Mouse (Mus musculus) megakaryocyte-erythroid progenitor cell, adult 5 weeks (primary cell): ENCODE measurements around the gene Dcpp2. TPM values are rescaled to one million over a fixed set of nuclear protein-coding genes. Genes with fewer than 3 reads are reported as not detected.

Experiments used
- polyA plus RNA-seq: library from polyadenylated mRNA; stranded (reverse); fragments of >175 nt; gene quantifications from 2 replicates; pipeline ENCODE4 v1.2.3, GENCODE M21; 2012

Gene Dcpp2
- polyA plus RNA-seq: not detected in 2 replicates

GRCm38 (mm10) chr17:23880576-23880975 is at the start of gene Dcpp2, which contains the start of gene Dcpp1:
Dcpp2 (plus strand) TSS chr17:23880880.
Dcpp1 (plus strand) TSS chr17:23880876.

GRCm38 (mm10) chr17:23836006-23836575 is 44.6 kb upstream of the Dcpp2 start, which contains the start of gene Prss33:
Prss33 (minus strand) TSS chr17:23836056.

DNA sequence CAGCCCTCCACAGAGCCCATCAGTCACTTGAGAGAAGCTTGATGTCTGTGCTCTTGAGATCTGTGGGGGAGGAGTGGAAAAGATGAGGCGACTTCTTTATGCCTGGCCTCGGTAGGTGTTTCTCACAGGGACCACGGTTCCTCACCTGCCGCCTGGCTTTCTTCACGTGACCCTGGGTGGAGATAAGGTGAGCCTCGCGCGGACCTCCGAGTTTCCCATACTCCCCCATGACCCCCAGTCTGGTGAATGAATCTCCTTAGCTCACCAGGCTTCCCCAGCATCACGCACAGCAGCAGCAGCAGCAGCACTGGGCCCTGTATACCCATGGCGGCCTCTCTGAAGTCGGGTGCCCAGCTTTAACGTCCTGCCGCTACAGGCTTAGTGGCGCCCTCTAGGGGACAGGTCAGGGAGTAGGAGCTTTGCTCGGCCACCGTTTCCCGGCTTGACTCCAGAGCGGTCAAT is 36.8 kb upstream of the Dcpp2 start, which contains the start of the genes Prss32 and Prss41:
Gene Prss32 (plus strand): TSS at position 44 of the 462 bp plus-strand sequence.
Gene Prss41 (minus strand): TSS at position 361 of the 462 bp plus-strand sequence.

DNA sequence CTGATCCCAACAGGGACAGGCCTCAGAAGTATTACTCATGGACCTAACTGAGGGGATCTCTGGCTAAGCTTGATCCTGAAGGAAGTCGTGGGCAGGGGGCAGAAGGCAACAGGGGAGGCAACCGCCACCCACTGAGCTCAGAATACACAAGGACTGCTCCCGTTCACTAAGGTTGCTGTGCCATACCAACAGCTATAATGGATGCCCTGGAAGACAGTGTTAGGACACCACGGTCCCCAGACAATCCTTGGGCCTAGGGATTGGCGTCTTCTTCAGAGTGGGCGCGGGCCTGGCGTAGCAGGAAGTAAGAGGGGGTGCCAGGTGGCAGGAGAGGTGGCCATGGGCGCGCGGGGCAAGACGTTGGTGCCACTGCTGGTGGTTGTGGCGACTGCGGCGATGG is 12.9 kb upstream of the Dcpp2 start, which contains the start of gene Prss21:
Gene Prss21 (plus strand): TSS at position 301 of the 400 bp plus-strand sequence.

DNA sequence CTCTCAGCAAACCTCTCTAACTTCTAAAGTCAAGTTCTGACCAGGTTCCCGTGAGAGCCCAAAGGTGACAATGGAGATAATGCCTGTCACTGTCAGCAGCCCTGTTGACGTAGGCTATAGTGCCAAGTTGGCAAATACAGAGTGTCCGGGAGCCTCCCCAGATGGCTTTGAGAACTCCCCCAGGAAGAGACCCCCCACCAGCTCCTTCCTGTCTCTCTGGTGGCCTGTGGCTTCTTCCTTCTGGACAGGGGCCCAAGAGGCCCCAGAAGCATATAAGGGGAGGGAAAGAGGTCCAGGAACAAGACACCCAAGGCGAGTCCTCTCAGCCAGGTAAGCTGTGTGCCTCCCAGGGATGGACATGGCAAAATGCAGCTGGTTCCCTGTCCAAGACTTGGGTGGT is 36.5 kb downstream of the Dcpp2 start, which contains the start of gene Dcpp3:
Gene Dcpp3 (plus strand): TSS at position 301 of the 400 bp plus-strand sequence.

GRCm38 (mm10) chr17:23941372-23941771 is 60.7 kb downstream of the Dcpp2 start, which contains the start of gene Sbp:
Sbp (plus strand) TSS chr17:23941672.

Other genes starting within 250 kb of the Dcpp2 start
- 3.6 and 6.2 TPM in 2 replicates for gene Mmp25, start 235.6 kb upstream of the Dcpp2 start, polyA plus RNA-seq
- gene Bicdl2, start 220.4 kb upstream of the Dcpp2 start, polyA plus RNA-seq: 0.12 TPM in 1 of 2 replicates, not detected in the other
- gene Hcfc1r1, start 207.3 kb upstream of the Dcpp2 start, polyA plus RNA-seq: 198 and 201 TPM in 2 replicates
- 85.4 and 101 TPM in 2 replicates for gene Thoc6, start 207.0 kb upstream of the Dcpp2 start, polyA plus RNA-seq
- 59.9 and 90.1 TPM in 2 replicates for gene Tnfrsf12a, start 203.4 kb upstream of the Dcpp2 start, polyA plus RNA-seq
- not detected in 2 replicates for gene Cldn6, start 201.6 kb upstream of the Dcpp2 start, polyA plus RNA-seq
- not detected in 2 replicates for gene Cldn9, start 196.9 kb upstream of the Dcpp2 start, polyA plus RNA-seq
- 0.04 TPM in 1 of 2 replicates, not detected in the other for gene 1520401A03Rik, start 158.1 kb upstream of the Dcpp2 start, polyA plus RNA-seq
- gene Pkmyt1, start 154.5 kb upstream of the Dcpp2 start, polyA plus RNA-seq: 234 and 248 TPM in 2 replicates
- gene Paqr4, start 140.0 kb upstream of the Dcpp2 start, polyA plus RNA-seq: 6.6 and 11.9 TPM in 2 replicates
- gene Kremen2, start 135.0 kb upstream of the Dcpp2 start, polyA plus RNA-seq: 0.10 and 0.19 TPM in 2 replicates
- gene Flywch1, start 109.3 kb upstream of the Dcpp2 start, polyA plus RNA-seq: 48.3 and 66.6 TPM in 2 replicates
- 13.9 and 18.9 TPM in 2 replicates for gene Flywch2, start 94.8 kb upstream of the Dcpp2 start, polyA plus RNA-seq
- gene Srrm2, start 90.3 kb upstream of the Dcpp2 start, polyA plus RNA-seq: 226 and 408 TPM in 2 replicates
- 607 and 611 TPM in 2 replicates for gene Elob, start 51.7 kb upstream of the Dcpp2 start, polyA plus RNA-seq
- gene Prss33, start 44.8 kb upstream of the Dcpp2 start, polyA plus RNA-seq: not detected in 2 replicates
- gene Prss32, start 37.0 kb upstream of the Dcpp2 start, polyA plus RNA-seq: not detected in 2 replicates
- gene Prss41, start 36.7 kb upstream of the Dcpp2 start, polyA plus RNA-seq: not detected in 2 replicates
- gene Prss21, start 12.8 kb upstream of the Dcpp2 start, polyA plus RNA-seq: not detected in 2 replicates
- gene Dcpp1, start within 50 bp of the Dcpp2 start, polyA plus RNA-seq: not detected in 2 replicates
- not detected in 2 replicates for gene Dcpp3, start 36.6 kb downstream of the Dcpp2 start, polyA plus RNA-seq
- gene Sbp, start 60.8 kb downstream of the Dcpp2 start, polyA plus RNA-seq: not detected in 2 replicates
- gene Sbpl, start 74.4 kb downstream of the Dcpp2 start, polyA plus RNA-seq: not detected in 2 replicates
- gene Prss30, start 99.7 kb downstream of the Dcpp2 start, polyA plus RNA-seq: 0.25 and 0.40 TPM in 2 replicates
- 0.04 TPM in 1 of 2 replicates, not detected in the other for gene Prss22, start 117.2 kb downstream of the Dcpp2 start, polyA plus RNA-seq
- not detected in 2 replicates for gene Prss27, start 157.3 kb downstream of the Dcpp2 start, polyA plus RNA-seq
- gene Kctd5, start 192.6 kb downstream of the Dcpp2 start, polyA plus RNA-seq: 11.5 and 14.5 TPM in 2 replicates